Mouse (Mus musculus) midbrain, postnatal 0 days (tissue): ENCODE measurements at regions not wholly inside any gene's neighbourhood (a gene's known extent, or its start where the extent isn't known, plus 50 kb on each side); places are given as distances from the start of the nearest gene placed in this dataset.
"Not testable (repeated sequence)": the region's sequence is repeated elsewhere in the genome, so short reads cannot be mapped to it uniquely, and the experiment has no call there.

Source experiments
- ATAC-seq: fragments of 200-750 bp; cut with Nextera tagmentation; 2 replicates; pipeline ENCODE4 v1.8.0; 2017; ENCODE audit warnings: moderate number of reproducible peaks, mild to moderate bottlenecking, moderate TSS enrichment, moderate library complexity; ENCODE audit not compliant: low FRiP score
- DNase-seq: peaks from one replicate; pipeline ENCODE4 v3.0.0-alpha.2; 2015; ENCODE audit warnings: low spot score
- H3K27ac ChIP-seq: fragments of 300-500 bp; sonication (generic); 2 replicates; pipeline ENCODE4 v1.5.1; 2014; ENCODE audit warnings: low read depth, mild to moderate bottlenecking, low read length, mixed read lengths
- H3K27me3 ChIP-seq: fragments of 300-500 bp; sonication (generic); 2 replicates; pipeline ENCODE4 v1.6.1; 2014; ENCODE audit warnings: low read length, control low read depth, mixed read lengths; ENCODE audit not compliant: insufficient read depth
- H3K36me3 ChIP-seq: fragments of 300-500 bp; sonication (generic); 2 replicates; pipeline ENCODE4 v1.6.1; 2014; ENCODE audit warnings: low read length, control low read depth, mixed read lengths; ENCODE audit not compliant: insufficient read depth
- H3K4me1 ChIP-seq: fragments of 300-500 bp; sonication (generic); 2 replicates; pipeline ENCODE4 v1.6.1; 2014; ENCODE audit warnings: mild to moderate bottlenecking, control low read depth, antibody characterized with exemption, low read length, mixed read lengths; ENCODE audit not compliant: insufficient read depth
- H3K4me2 ChIP-seq: fragments of 300-500 bp; sonication (generic); 2 replicates; pipeline ENCODE4 v1.6.1; 2014; ENCODE audit warnings: low read depth, mild to moderate bottlenecking, low read length, mixed read lengths; ENCODE audit not compliant: poor library complexity, severe bottlenecking
- H3K4me3 ChIP-seq: fragments of 300-500 bp; sonication (generic); 2 replicates; pipeline ENCODE4 v1.5.1; 2014; ENCODE audit warnings: low read depth, mild to moderate bottlenecking, low read length, moderate library complexity
- H3K9ac ChIP-seq: fragments of 300-500 bp; sonication (generic); replicated peaks from 2 replicates; pipeline ENCODE4 v1.6.1; 2014; ENCODE audit warnings: mild to moderate bottlenecking, low read length, moderate library complexity, mixed read lengths; ENCODE audit not compliant: poor library complexity, severe bottlenecking
- H3K9me3 ChIP-seq: fragments of 300-500 bp; sonication (generic); 2 replicates; pipeline ENCODE4 v1.6.1; 2016; ENCODE audit warnings: low read length, control low read depth
- CTCF ChIP-seq: IDR thresholded peaks from 2 replicates; pipeline ENCODE4 v1.5.1; 2016; ENCODE audit warnings: antibody characterized with exemption, mild to moderate bottlenecking
- WGBS: fragments of 180-500 bp; shearing (Covaris S2); extraction: QIAGEN DNeasy Blood & Tissue Kit; methylation state at CpG from one replicate; pipeline ENCODE4 v1.1.7; 2014; 5-methylcytosine and 5-hydroxymethylcytosine counted together

DNA sequence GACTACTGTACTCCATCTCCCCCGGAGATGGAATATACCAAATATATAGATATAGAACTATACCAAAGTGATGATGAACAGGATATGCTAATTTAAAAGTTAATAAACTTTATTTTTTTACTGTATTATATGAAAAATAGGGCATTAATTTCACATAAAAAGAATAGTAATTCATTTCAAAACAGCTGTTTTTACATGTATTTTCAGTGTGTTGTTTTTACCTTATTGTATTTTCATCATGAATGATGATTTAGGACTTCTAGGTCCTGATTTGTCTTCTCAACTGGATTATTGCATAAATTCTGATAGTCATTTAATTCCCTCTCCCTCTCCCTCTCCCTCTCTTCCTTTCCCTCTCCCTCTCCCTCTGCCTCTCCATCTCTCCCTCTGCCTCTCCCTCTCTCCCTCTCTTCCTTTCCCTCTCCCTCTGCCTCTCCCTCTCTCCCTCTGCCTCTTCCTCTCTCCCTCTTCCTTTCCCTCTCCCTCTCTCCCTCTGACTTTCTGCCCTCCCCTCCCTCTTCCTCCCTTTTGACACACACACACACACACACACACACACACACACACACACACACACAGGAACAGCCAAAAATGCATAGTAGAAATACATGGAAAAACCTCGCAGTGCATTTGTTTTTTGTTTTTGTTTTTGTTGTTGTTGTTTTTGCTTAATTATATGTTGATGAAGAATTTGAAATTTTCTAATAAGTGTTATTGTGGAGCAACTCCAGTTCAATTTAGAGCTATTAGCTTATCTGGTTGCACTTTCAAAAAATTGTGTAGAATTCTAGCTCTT, 298.3 kb upstream of the Nrxn1 start:
- H3K27me3 ChIP-seq = no peaks in the 10 kb centered on the region
- 97% methylated on average over 2 of the region's 2 CpGs for WGBS

DNA sequence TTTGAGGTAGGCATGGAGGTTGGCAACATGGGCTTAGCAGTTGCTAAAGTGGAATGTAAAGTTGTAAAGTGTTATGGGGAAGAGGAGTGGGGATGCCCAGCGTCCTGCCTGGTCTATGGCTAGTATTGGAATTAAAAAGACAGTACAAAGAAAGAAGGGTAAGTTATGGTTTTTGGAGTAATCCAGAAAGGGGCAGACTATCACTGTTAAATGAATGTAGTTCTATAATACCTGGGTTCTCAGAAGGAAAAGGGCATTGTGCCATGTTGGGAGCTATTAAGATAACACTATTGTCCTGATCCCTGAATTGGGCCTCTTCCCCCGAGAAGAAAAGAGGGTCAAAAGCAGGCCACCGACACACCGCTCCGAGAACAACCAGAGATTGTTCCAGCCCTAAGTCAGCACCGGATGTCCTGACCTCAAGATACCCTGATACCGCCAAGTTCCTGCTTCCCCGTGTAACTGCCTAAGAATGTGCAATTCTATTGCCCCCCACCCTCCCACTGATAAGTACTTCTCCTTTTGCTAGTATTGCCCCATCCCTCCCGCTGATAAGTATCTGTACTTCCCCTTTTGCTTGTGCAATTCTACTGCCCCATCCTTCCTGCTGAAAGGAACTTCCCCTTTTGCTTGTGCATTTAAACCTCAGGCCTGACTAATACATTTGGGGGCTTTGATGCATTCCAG, 297.2 kb upstream of the Nrxn1 start:
- H3K27me3 ChIP-seq, ATAC-seq, H3K4me2 ChIP-seq, H3K4me1 ChIP-seq, H3K4me3 ChIP-seq, H3K36me3 ChIP-seq, H3K27ac ChIP-seq, DNase-seq, H3K9me3 ChIP-seq, H3K9ac ChIP-seq: not testable (repeated sequence)
- WGBS = 83% methylated on average over 9 of the region's 9 CpGs

More for the DNA sequence above, 298.3 kb upstream of the Nrxn1 start:
- Histone ChIP-seq H3K4me3 (no peak overlapping the region), H3K4me2 (no peak overlapping the region), H3K36me3 (no peaks in the 10 kb centered on the region), H3K4me1 (no peaks in the 10 kb centered on the region), H3K9ac (no peak overlapping the region), H3K27ac (no peak overlapping the region), H3K9me3 (no peaks in the 10 kb centered on the region)
- ATAC-seq (no peak), DNase-seq (no peak)
- no peak for TF ChIP-seq CTCF

DNA sequence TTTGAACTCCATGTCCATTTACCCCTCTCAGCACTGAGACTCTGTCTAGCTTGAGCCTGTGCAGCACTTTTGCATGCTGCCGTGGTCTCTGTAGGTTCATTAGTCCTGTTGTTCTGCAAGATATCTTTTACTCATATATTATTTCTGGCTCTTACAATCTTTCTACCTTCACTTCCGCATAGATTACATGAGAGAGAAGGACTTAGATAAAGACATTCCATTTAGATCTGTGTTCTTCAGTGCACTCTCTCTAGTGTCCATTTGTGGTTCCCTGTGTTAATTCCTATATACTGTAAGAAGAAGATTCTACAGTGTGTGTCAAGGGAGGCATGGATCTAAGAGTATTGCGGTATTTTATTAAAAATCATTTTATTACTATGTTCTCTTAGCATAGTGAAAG, 295.6 kb upstream of the Nrxn1 start:
- ATAC-seq (no peak), DNase-seq (no peak)
- WGBS = 95% methylated on average over 3 of the region's 3 CpGs
- Histone ChIP-seq H3K9me3 (no peaks in the 10 kb centered on the region), H3K9ac (no peak overlapping the region), H3K27me3 (no peaks in the 10 kb centered on the region), H3K4me1 (no peaks in the 10 kb centered on the region), H3K4me3 (no peak overlapping the region), H3K27ac (no peak overlapping the region), H3K36me3 (no peaks in the 10 kb centered on the region), H3K4me2 (no peak overlapping the region)
- TF ChIP-seq CTCF = no peak

DNA sequence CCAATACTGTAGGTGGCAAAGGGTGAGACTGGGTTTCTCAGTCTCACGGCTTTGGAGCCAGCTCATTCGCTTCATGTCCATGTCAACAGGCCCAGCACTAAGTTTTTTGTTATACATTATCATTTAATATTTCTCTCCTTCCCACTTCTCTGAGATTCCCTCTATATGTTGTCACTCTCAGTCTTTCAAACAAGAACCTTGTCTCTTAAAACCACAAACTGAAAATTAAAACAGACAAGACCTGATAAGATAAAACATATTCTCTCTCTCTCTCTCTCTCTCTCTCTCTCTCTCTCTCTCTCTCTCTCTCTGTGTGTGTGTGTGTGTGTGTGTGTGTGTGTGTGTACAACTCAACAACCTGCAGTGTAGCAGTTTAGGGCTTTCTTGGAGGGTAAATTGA, 295.2 kb upstream of the Nrxn1 start:
- no peaks in the 10 kb centered on the region for H3K36me3 ChIP-seq
- DNase-seq (no peak), ATAC-seq (no peak)
- H3K4me2 ChIP-seq = no peak overlapping the region
- 93% methylated on average over 2 of the region's 2 CpGs for WGBS
- H3K27me3 ChIP-seq = no peaks in the 10 kb centered on the region
- no peak for TF ChIP-seq CTCF
- no peak overlapping the region for H3K9ac ChIP-seq
- no peaks in the 10 kb centered on the region for H3K9me3 ChIP-seq
- no peaks in the 10 kb centered on the region for H3K4me1 ChIP-seq
- no peak overlapping the region for H3K27ac ChIP-seq
- H3K4me3 ChIP-seq = no peak overlapping the region

DNA sequence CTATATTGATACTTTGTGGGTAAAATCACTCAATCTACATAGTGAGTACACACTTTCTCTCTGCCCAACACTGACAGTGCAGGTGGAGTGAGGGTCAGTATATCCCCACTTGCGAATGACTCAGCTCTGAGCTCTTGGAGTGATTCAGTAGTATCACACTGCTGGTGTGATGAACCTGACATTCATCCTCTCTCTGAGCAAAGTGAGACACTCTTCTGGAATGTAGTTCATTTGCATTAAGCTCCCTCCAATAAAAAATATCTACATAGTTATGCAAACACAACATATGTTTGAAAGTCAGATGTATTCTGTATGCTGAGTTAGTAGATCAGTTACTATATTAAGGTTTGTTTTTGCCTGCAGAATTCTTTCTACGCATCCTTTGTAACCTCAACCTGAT, 293.1 kb upstream of the Nrxn1 start:
- H3K4me1 ChIP-seq = no peaks in the 10 kb centered on the region
- TF ChIP-seq CTCF = no peak
- no peaks in the 10 kb centered on the region for H3K27me3 ChIP-seq
- 90% methylated on average over 2 of the region's 2 CpGs for WGBS
- no peak overlapping the region for H3K4me3 ChIP-seq
- no peak overlapping the region for H3K9ac ChIP-seq
- ATAC-seq (no peak), DNase-seq (no peak)
- H3K36me3 ChIP-seq = no peaks in the 10 kb centered on the region
- no peak overlapping the region for H3K4me2 ChIP-seq
- no peak overlapping the region for H3K27ac ChIP-seq
- no peaks in the 10 kb centered on the region for H3K9me3 ChIP-seq

DNA sequence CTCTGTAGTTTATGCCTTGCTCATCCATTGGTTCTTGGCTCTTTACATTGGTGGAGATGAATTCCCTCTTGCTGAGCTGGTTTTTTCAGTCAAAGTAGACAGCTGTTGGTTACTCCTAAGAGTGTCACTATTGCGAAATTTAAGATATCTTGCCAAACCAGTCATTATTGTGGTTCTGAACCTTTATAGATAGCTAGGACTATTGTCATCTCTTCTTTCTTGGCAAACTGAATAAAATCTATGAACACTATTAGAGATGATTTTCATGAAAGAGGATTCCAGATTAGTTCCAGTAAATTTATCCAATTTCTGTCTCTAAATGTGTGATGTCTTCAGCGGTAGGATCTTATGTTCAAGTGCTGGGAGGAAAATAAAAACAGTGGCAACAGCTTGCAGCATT, 275.3 kb upstream of the Nrxn1 start:
- DNase-seq (no peak), ATAC-seq (no peak)
- TF ChIP-seq CTCF = no peak
- H3K27me3 ChIP-seq = no peaks in the 10 kb centered on the region
- H3K4me2 ChIP-seq = no peak overlapping the region
- no peaks in the 10 kb centered on the region for H3K9me3 ChIP-seq
- H3K4me3 ChIP-seq = no peak overlapping the region
- WGBS = 74% methylated on average over 2 of the region's 2 CpGs
- no peaks in the 10 kb centered on the region for H3K36me3 ChIP-seq
- no peak overlapping the region for H3K9ac ChIP-seq
- no peaks in the 10 kb centered on the region for H3K4me1 ChIP-seq
- H3K27ac ChIP-seq = no peak overlapping the region
